Mouse (Mus musculus) ES-E14 (cell line): Measurements from ENCODE around the gene Opn4. TPM values are rescaled to one million over a fixed set of nuclear protein-coding genes. Genes with fewer than 3 reads are reported as not detected.

Source experiments
- DNase-seq: peaks from one replicate; pipeline ENCODE4 v3.0.0-alpha.2; 2013; ENCODE audit warnings: low read depth, low spot score
- H3K27ac ChIP-seq: 2 replicates; pipeline ENCODE4 v1.5.1; 2012; ENCODE audit warnings: low read depth, mild to moderate bottlenecking, low read length, moderate library complexity, mixed read lengths; ENCODE audit not compliant: poor library complexity, insufficient read depth, severe bottlenecking
- H3K36me3 ChIP-seq: 2 replicates; pipeline ENCODE4 v1.6.1; 2012; ENCODE audit warnings: mild to moderate bottlenecking, low read length, moderate library complexity, mixed read lengths; ENCODE audit not compliant: control insufficient read depth, poor library complexity, insufficient read depth, severe bottlenecking
- H3K4me1 ChIP-seq, 2 experiments: fragments of 150-350 bp in 1 of 2; sonication (generic) in 1 of 2; 2 replicates each; pipeline ENCODE4 v1.6.1; 2012; ENCODE audit warnings: low read length in 2 of 2, mild to moderate bottlenecking in 1 of 2, mixed read lengths in 1 of 2; ENCODE audit not compliant: control insufficient read depth in 2 of 2, insufficient read depth in 2 of 2, poor library complexity in 1 of 2
- H3K4me3 ChIP-seq, 2 experiments: fragments of 150-350 bp in 1 of 2; sonication (generic) in 1 of 2; 2 replicates each; pipeline ENCODE4 v1.5.1; 2012; ENCODE audit warnings: low read length in 2 of 2, low read depth in 1 of 2, mild to moderate bottlenecking in 1 of 2, mixed read lengths in 1 of 2; ENCODE audit not compliant: insufficient read depth in 1 of 2, poor library complexity in 1 of 2, severe bottlenecking in 1 of 2
- H3K9ac ChIP-seq: 2 replicates; pipeline ENCODE4 v1.6.1; 2012; ENCODE audit warnings: low read depth, mild to moderate bottlenecking, low read length, mixed read lengths; ENCODE audit not compliant: poor library complexity, insufficient read depth, severe bottlenecking
- H3K9me3 ChIP-seq: fragments of 150-350 bp; sonication (generic); 2 replicates; pipeline ENCODE4 v1.6.1; 2012; ENCODE audit warnings: low read depth, mild to moderate bottlenecking, low read length; ENCODE audit not compliant: control insufficient read depth, insufficient read depth
- CHD2 ChIP-seq: IDR thresholded peaks from 2 replicates; pipeline ENCODE4 v1.6.1; 2014; ENCODE audit warnings: mild to moderate bottlenecking, low read depth, low read length, inconsistent platforms
- HCFC1 ChIP-seq: IDR thresholded peaks from 2 replicates; pipeline ENCODE4 v1.6.1; 2012; ENCODE audit warnings: low read length, inconsistent platforms, borderline replicate concordance; ENCODE audit not compliant: insufficient read depth
- MAFK ChIP-seq: IDR thresholded peaks from 2 replicates; pipeline ENCODE4 v1.6.1; 2014; ENCODE audit warnings: mild to moderate bottlenecking, low read depth, low read length, inconsistent platforms; ENCODE audit not compliant: insufficient read depth
- ZC3H11A ChIP-seq: IDR thresholded peaks from 2 replicates; pipeline ENCODE4 v1.6.1; 2012; ENCODE audit warnings: low read depth, mild to moderate bottlenecking, inconsistent platforms, low read length, borderline replicate concordance
- ZNF384 ChIP-seq: IDR thresholded peaks from 2 replicates; pipeline ENCODE4 v1.6.1; 2012; ENCODE audit warnings: low read depth, low read length, inconsistent platforms
- in situ Hi-C, 2 experiments: fragments of 600-800 bp; cut with MboI; formaldehyde crosslinking; loops; one replicate each; pipeline ENCODE4 v1.15.1; 2025; ENCODE audit warnings: low sequenced_read_pairs in 2 of 2, inconsistent platforms in 1 of 2; ENCODE audit not compliant: unreplicated experiment in 2 of 2
- total RNA-seq: library from RNA; depleted of rRNA; stranded (reverse); fragments of 300-350 nt; gene quantifications from 2 replicates; pipeline ENCODE4 v1.2.3, GENCODE M21; 2012

Opn4 gene
- total RNA-seq, 1 experiment, result 0.31 TPM

GRCm38 (mm10) chr14:34589185-34589713 lies 10.7 kb downstream of the Opn4 start:
- in situ Hi-C loops, result loop anchor here (25.0 kb wide), 1 partner anchor 502 kb away; the partner anchor contains the start of gene Anxa8 (in 2 of the 2)
- Histone ChIP-seq H3K9me3 (no peaks in the 10 kb centered on the region), H3K9ac (no peak overlapping the region), H3K4me1 (peaks cover 0 to 2% of the 10 kb centered on the region in 2 experiments; a peak in 1 of 4 replicates), H3K4me3 (no peak overlapping the region), H3K36me3 (no peaks in the 10 kb centered on the region), H3K27ac (no peak overlapping the region)
- TF ChIP-seq ZNF384 (no peak), CHD2 (no peak), HCFC1 (no peak), MAFK (no peak), ZC3H11A (no peak)
- no peak for DNase-seq

- DNase-seq, result no peak
- in situ Hi-C loops, result loop anchor here (25.0 kb wide), 1 partner anchor 501 kb away; the partner anchor contains the start of gene Anxa8 (in 2 of the 2)
- no peak for TF ChIP-seq MAFK
- TF ChIP-seq ZC3H11A, result no peak
- TF ChIP-seq HCFC1, result no peak
- no peak for TF ChIP-seq CHD2
- no peaks in the 10 kb centered on the region for H3K36me3 ChIP-seq
- H3K4me3 ChIP-seq, result no peak within 1 kb of the TSS
- no peak within 1 kb of the TSS for H3K27ac ChIP-seq
- peaks cover 0 to 2% of the 10 kb centered on the region in 2 experiments; a peak in 1 of 4 replicates for H3K4me1 ChIP-seq
- no peaks in the 10 kb centered on the region for H3K9me3 ChIP-seq
- H3K9ac ChIP-seq, result no peak within 1 kb of the TSS
Measured at GRCm38 (mm10) chr14:34588498-34588897, 11.4 kb downstream of the Opn4 start, which contains the start of gene Ldb3. Ldb3 (minus strand) TSS chr14:34588682.

- Histone ChIP-seq H3K4me3 (no peak overlapping the region), H3K27ac (no peak overlapping the region), H3K36me3 (no peaks in the 10 kb centered on the region), H3K9me3 (no peaks in the 10 kb centered on the region), H3K4me1 (peaks cover 0 to 2% of the 10 kb centered on the region in 2 experiments; a peak in 1 of 4 replicates), H3K9ac (no peak overlapping the region)
- TF ChIP-seq CHD2 (no peak), ZNF384 (no peak), ZC3H11A (no peak), HCFC1 (no peak), MAFK (peak; percentile 54; the same call in 1 of the 2 replicates)
- DNase-seq, result no peak
- in situ Hi-C loops, result loop anchor here (25.0 kb wide), 1 partner anchor 501 kb away; the partner anchor contains the start of gene Anxa8 (in 2 of the 2)
Measured at GRCm38 (mm10) chr14:34588005-34588404, 11.9 kb downstream of the Opn4 start.

- in situ Hi-C loops, result loop anchor here (25.0 kb wide), 1 partner anchor 500 kb away; the partner anchor contains the start of gene Anxa8 (in 2 of the 2)
- Histone ChIP-seq H3K27ac (no peak overlapping the region), H3K4me3 (no peak overlapping the region), H3K4me1 (0 out of 4 replicates have a peak, but pooled peaks cover 0 to 2% of the 10 kb centered on the region in 2 experiments), H3K36me3 (no peaks in the 10 kb centered on the region), H3K9ac (no peak overlapping the region), H3K9me3 (no peaks in the 10 kb centered on the region)
- no peak for DNase-seq
- TF ChIP-seq MAFK (no peak), HCFC1 (no peak), CHD2 (no peak), ZNF384 (no peak), ZC3H11A (no peak)
Measured at GRCm38 (mm10) chr14:34586871-34587270, 13.1 kb downstream of the Opn4 start.
